Comparison of ENCODE assay signal across 23 mouse cellular contexts in genomic region chr3:21539138-21539537, GRCm38 (mm10).
DNase-seq lines count a peak whose midpoint lies in the region; ATAC-seq lines count a peak whose summit lies in the region.
"Had no signal": no experiment of that assay in that cellular context is flagged by ENCODE, and none has a peak within 500 bp of the region (broad histone marks: within the 10 kb centered on the region; RNA-seq: fewer than 3 reads in every experiment).

No protein-coding gene starts in this region.

- ATAC-seq in neural tube, embryonic 15.5 days (ENCODE audit: low FRiP score) = 0 out of 2 replicates have a peak, but pooled peaks have one; percentile 47
- ATAC-seq: CD4-positive, CD25-positive, alpha-beta regulatory T cell, adult 4 months; forebrain, embryonic 16.5 days; hindbrain, postnatal 0 days had no signal

- 0 out of 2 replicates have a peak, but pooled peaks cover 2% of the 10 kb centered on the region for H3K4me1 ChIP-seq in heart, embryonic 10.5 days
- H3K4me1 ChIP-seq in neural tube, embryonic 15.5 days = no peaks in the 10 kb centered on the region
- H3K4me1 ChIP-seq: embryonic facial prominence, embryonic 10.5 days had no signal

- peak; percentile 13 for DNase-seq in embryo, embryonic 11 days
- no peak for DNase-seq in embryo, embryonic 9.5 days (ENCODE audit: extremely low spot score)
- peak; percentile 37 for DNase-seq in heart, adult 11 months
- DNase-seq in heart, embryonic 10.5 days (ENCODE audit: low spot score) = no peak
- DNase-seq in brain, adult 2 months (ENCODE audit: low read depth, low spot score) = peak; percentile 26
- DNase-seq in urinary bladder, postnatal 36 days (ENCODE audit: low spot score in 2 of 2) = no peak
- DNase-seq: adrenal gland, postnatal 10 days; B cell, adult 2 months; cerebellum, adult 11-12 months; cerebellum, adult 9-10 months; cerebellum, postnatal 25 days; gastrocnemius, postnatal 36 days; heart, adult 18-20 months; heart, postnatal 14 days had no signal

- H3K4me3 ChIP-seq in heart, embryonic 10.5 days = no peak overlapping the region
- H3K4me3 ChIP-seq in neural tube, embryonic 15.5 days (replicated peaks) = no peak overlapping the region
- H3K4me3 ChIP-seq: embryonic facial prominence, embryonic 10.5 days; heart, embryonic 15.5 days; hindbrain, embryonic 13.5 days had no signal

- H3K27me3 ChIP-seq in heart, embryonic 10.5 days (ENCODE audit: insufficient read depth, poor library complexity, severe bottlenecking) = no peaks in the 10 kb centered on the region
- no peaks in the 10 kb centered on the region for H3K27me3 ChIP-seq in neural tube, embryonic 15.5 days (replicated peaks)
- H3K27me3 ChIP-seq: heart, embryonic 15.5 days; hindbrain, embryonic 13.5 days had no signal

- 45% methylated on average over 2 of the region's 2 CpGs for WGBS in heart, embryonic 10.5 days
- 37% methylated on average over 2 of the region's 2 CpGs for whole genome bisulfite sequencing in neural tube, embryonic 15.5 days

- H3K27ac ChIP-seq in heart, embryonic 10.5 days = no peak overlapping the region
- H3K27ac ChIP-seq in neural tube, embryonic 15.5 days (replicated peaks) = no peak overlapping the region
- H3K27ac ChIP-seq: embryonic facial prominence, embryonic 10.5 days; heart, embryonic 15.5 days; hindbrain, embryonic 13.5 days; hindbrain, postnatal 0 days had no signal

- no peaks in the 10 kb centered on the region for H3K9me3 ChIP-seq in heart, embryonic 10.5 days
- H3K9me3 ChIP-seq in neural tube, embryonic 15.5 days (replicated peaks) = no peaks in the 10 kb centered on the region
- H3K9me3 ChIP-seq: embryonic facial prominence, embryonic 10.5 days; G1E; heart, embryonic 15.5 days; hindbrain, embryonic 13.5 days had no signal

- no peak overlapping the region for H3K4me2 ChIP-seq in neural tube, embryonic 15.5 days
- H3K4me2 ChIP-seq: heart, embryonic 11.5 days; heart, embryonic 15.5 days; hindbrain, embryonic 13.5 days had no signal

- no peak overlapping the region for H3K9ac ChIP-seq in neural tube, embryonic 15.5 days (replicated peaks)
- H3K9ac ChIP-seq: heart, embryonic 15.5 days; hindbrain, embryonic 13.5 days had no signal

- no peaks in the 10 kb centered on the region for H3K36me3 ChIP-seq in heart, embryonic 10.5 days
- no peaks in the 10 kb centered on the region for H3K36me3 ChIP-seq in neural tube, embryonic 15.5 days
- H3K36me3 ChIP-seq: embryonic facial prominence, embryonic 10.5 days; G1E; heart, embryonic 15.5 days; hindbrain, embryonic 13.5 days had no signal

Comparison
In these comparisons a context has a peak if more than half of its experiments do, and no peak if none do; other contexts are left out.
1. DNase-seq: peak in embryo, embryonic 11 days (single experiment), heart, adult 11 months (single experiment) and brain, adult 2 months (single experiment); none in embryo, embryonic 9.5 days (single experiment), heart, embryonic 10.5 days (single experiment) and urinary bladder, postnatal 36 days (0 of 2).